Mouse (Mus musculus) erythroblast, adult 5-6 weeks (primary cell): Measurements from ENCODE around the gene Bmp7. TPM values are rescaled to one million over a fixed set of nuclear protein-coding genes. Genes with fewer than 3 reads are reported as not detected.

Experiments used
- ATAC-seq: replicated peaks from 2 replicates; pipeline ENCODE4 v1.8.0; 2016; ENCODE audit warnings: moderate number of reproducible peaks, mild to moderate bottlenecking, moderate TSS enrichment, inconsistent platforms; ENCODE audit not compliant: poor library complexity, low FRiP score, severe bottlenecking
- total RNA-seq, 2 experiments: library from RNA; stranded (forward) in 1 of 2; stranded (reverse) in 1 of 2; fragments of 150-400 nt in 1 of 2; fragments of 200-764, 138-1000 nt in 1 of 2; gene quantifications; 2 replicates each; pipeline versions ENCODE4 v1.2.3 to v1.2.4; 2015 to 2017; ENCODE audit warnings: low replicate concordance in 2 of 2

The Bmp7 gene
- total RNA-seq, 2 experiments from 2014 or later = 0.26 TPM; not detected in 1

GRCm38 (mm10) chr2:172825785-172826145 lies 114.4 kb downstream of the Bmp7 start:
- no peak for ATAC-seq

GRCm38 (mm10) chr2:172824906-172825784 lies 115.0 kb downstream of the Bmp7 start:
- ATAC-seq = no peak

GRCm38 (mm10) chr2:172818631-172819230 lies 121.4 kb downstream of the Bmp7 start:
- no peak for ATAC-seq

Other genes with a start within 250 kb of the Bmp7 start
- not detected in 2 replicates for gene Spo11, start 37.4 kb upstream of the Bmp7 start, total RNA-seq (2015; ENCODE audit: low replicate concordance)
- not detected in 2 replicates for gene Spo11, start 37.4 kb upstream of the Bmp7 start, total RNA-seq (2017; ENCODE audit: low replicate concordance)
- 46.4 and 52.5 TPM in 2 replicates for gene Rae1, start 59.8 kb upstream of the Bmp7 start, total RNA-seq (2015; ENCODE audit: low replicate concordance)
- gene Rae1, start 59.8 kb upstream of the Bmp7 start, total RNA-seq (2017; ENCODE audit: low replicate concordance) = 59.4 and 91.0 TPM in 2 replicates
- gene Rbm38, start 80.2 kb upstream of the Bmp7 start, total RNA-seq (2015; ENCODE audit: low replicate concordance) = 1,075 and 1,106 TPM in 2 replicates
- 502 and 855 TPM in 2 replicates for gene Rbm38, start 80.2 kb upstream of the Bmp7 start, total RNA-seq (2017; ENCODE audit: low replicate concordance)
- gene Ctcfl, start 179.2 kb upstream of the Bmp7 start, total RNA-seq (2015; ENCODE audit: low replicate concordance) = not detected in 2 replicates
- gene Ctcfl, start 179.2 kb upstream of the Bmp7 start, total RNA-seq (2017; ENCODE audit: low replicate concordance) = not detected in 2 replicates
- gene Pck1, start 212.7 kb upstream of the Bmp7 start, total RNA-seq (2015; ENCODE audit: low replicate concordance) = not detected in 2 replicates
- gene Pck1, start 212.7 kb upstream of the Bmp7 start, total RNA-seq (2017; ENCODE audit: low replicate concordance) = not detected in 2 replicates